Mouse (Mus musculus): ENCODE data around the gene Rpp30. TPM values are rescaled to one million over a fixed set of nuclear protein-coding genes. Genes with fewer than 3 reads are reported as not detected.

Rpp30 gene
- polyA plus RNA-seq, 1 experiment: 4.9 TPM

GRCm38 (mm10) chr19:36119783-36120471, 36.4 kb downstream of the Rpp30 start, which contains the start of gene Ankrd1:
Gene Ankrd1, minus strand, starts transcription at chr19:36120099.
- no peak for DNase-seq

GRCm38 (mm10) chr19:36124203-36124602, 40.7 kb downstream of the Rpp30 start:
- no peaks in the 10 kb centered on the region for H3K27me3 ChIP-seq (ENCODE audit: control insufficient read depth, insufficient read depth, low read length)
- H3K27ac ChIP-seq (ENCODE audit: control insufficient read depth, insufficient read depth, low read length): no peak overlapping the region
- TF ChIP-seq CTCF (IDR thresholded peaks at IDR 0.05; ENCODE audit: borderline replicate concordance, control insufficient read depth, extremely low read depth, insufficient read depth, low read length, poor library complexity) (no peak), POLR2A (IDR thresholded peaks at IDR 0.05; ENCODE audit: control insufficient read depth, extremely low read depth, insufficient read depth, low read length, poor library complexity) (no peak)
- no peak for DNase-seq
- H3K36me3 ChIP-seq (ENCODE audit: control insufficient read depth, insufficient read depth, low read length): no peaks in the 10 kb centered on the region
- 85% methylated on average over 1 of the region's 1 CpGs for WGBS
- H3K4me3 ChIP-seq (ENCODE audit: control insufficient read depth, insufficient read depth, low read length): no peak overlapping the region
- H3K4me1 ChIP-seq (replicated peaks; ENCODE audit: control insufficient read depth, insufficient read depth, low read length): no peaks in the 10 kb centered on the region

More at GRCm38 (mm10) chr19:36119783-36120471, 36.4 kb downstream of the Rpp30 start, which contains the start of gene Ankrd1:
- Histone ChIP-seq H3K27ac (ENCODE audit: control insufficient read depth, insufficient read depth, low read length) (no peak within 1 kb of the TSS), H3K4me1 (replicated peaks; ENCODE audit: control insufficient read depth, insufficient read depth, low read length) (no peaks in the 10 kb centered on the region), H3K27me3 (ENCODE audit: control insufficient read depth, insufficient read depth, low read length) (no peaks in the 10 kb centered on the region), H3K4me3 (ENCODE audit: control insufficient read depth, insufficient read depth, low read length) (no peak within 1 kb of the TSS), H3K36me3 (ENCODE audit: control insufficient read depth, insufficient read depth, low read length) (no peaks in the 10 kb centered on the region)
- WGBS: 85% methylated on average over 14 of the region's 14 CpGs
- TF ChIP-seq CTCF (IDR thresholded peaks at IDR 0.05; ENCODE audit: borderline replicate concordance, control insufficient read depth, extremely low read depth, insufficient read depth, low read length, poor library complexity): no peak
- TF ChIP-seq POLR2A (IDR thresholded peaks at IDR 0.05; ENCODE audit: control insufficient read depth, extremely low read depth, insufficient read depth, low read length, poor library complexity): no peak

- no peaks in the 10 kb centered on the region for H3K27me3 ChIP-seq (ENCODE audit: control insufficient read depth, insufficient read depth, low read length)
- no peaks in the 10 kb centered on the region; the same call in 1 of the 2 replicates for H3K4me1 ChIP-seq (replicated peaks; ENCODE audit: control insufficient read depth, insufficient read depth, low read length)
- no peaks in the 10 kb centered on the region for H3K36me3 ChIP-seq (ENCODE audit: control insufficient read depth, insufficient read depth, low read length)
- H3K4me3 ChIP-seq (ENCODE audit: control insufficient read depth, insufficient read depth, low read length): no peak overlapping the region
- H3K27ac ChIP-seq (ENCODE audit: control insufficient read depth, insufficient read depth, low read length): no peak overlapping the region
- no peak for DNase-seq
- TF ChIP-seq CTCF (IDR thresholded peaks at IDR 0.05; ENCODE audit: borderline replicate concordance, control insufficient read depth, extremely low read depth, insufficient read depth, low read length, poor library complexity) (no peak), POLR2A (IDR thresholded peaks at IDR 0.05; ENCODE audit: control insufficient read depth, extremely low read depth, insufficient read depth, low read length, poor library complexity) (no peak)
- 97% methylated on average over 3 of the region's 3 CpGs for WGBS
These were observed 44.9 kb downstream of the Rpp30 start for GRCm38 (mm10) chr19:36128440-36128839.

GRCm38 (mm10) chr19:36129213-36129612, 45.7 kb downstream of the Rpp30 start:
- no peaks in the 10 kb centered on the region; the same call in 1 of the 2 replicates for H3K4me1 ChIP-seq (replicated peaks; ENCODE audit: control insufficient read depth, insufficient read depth, low read length)
- no peaks in the 10 kb centered on the region for H3K27me3 ChIP-seq (ENCODE audit: control insufficient read depth, insufficient read depth, low read length)
- H3K36me3 ChIP-seq (ENCODE audit: control insufficient read depth, insufficient read depth, low read length): no peaks in the 10 kb centered on the region
- WGBS: 46% methylated on average over 9 of the region's 9 CpGs
- no peak overlapping the region for H3K4me3 ChIP-seq (ENCODE audit: control insufficient read depth, insufficient read depth, low read length)
- no peak for DNase-seq
- no peak overlapping the region for H3K27ac ChIP-seq (ENCODE audit: control insufficient read depth, insufficient read depth, low read length)
- TF ChIP-seq POLR2A (IDR thresholded peaks at IDR 0.05; ENCODE audit: control insufficient read depth, extremely low read depth, insufficient read depth, low read length, poor library complexity) (no peak), CTCF (IDR thresholded peaks at IDR 0.05; ENCODE audit: borderline replicate concordance, control insufficient read depth, extremely low read depth, insufficient read depth, low read length, poor library complexity) (no peak)

GRCm38 (mm10) chr19:36129643-36130042, 46.1 kb downstream of the Rpp30 start:
- no peak for DNase-seq
- WGBS: 7% methylated on average over 12 of the region's 12 CpGs
- no peak overlapping the region for H3K4me3 ChIP-seq (ENCODE audit: control insufficient read depth, insufficient read depth, low read length)

GRCm38 (mm10) chr19:36130181-36130580, 46.7 kb downstream of the Rpp30 start:
- no peak for DNase-seq
- no peaks in the 10 kb centered on the region for H3K27me3 ChIP-seq (ENCODE audit: control insufficient read depth, insufficient read depth, low read length)
- WGBS: 42% methylated on average over 2 of the region's 2 CpGs
- no peaks in the 10 kb centered on the region; the same call in 1 of the 2 replicates for H3K4me1 ChIP-seq (replicated peaks; ENCODE audit: control insufficient read depth, insufficient read depth, low read length)
- TF ChIP-seq CTCF (IDR thresholded peaks at IDR 0.05; ENCODE audit: borderline replicate concordance, control insufficient read depth, extremely low read depth, insufficient read depth, low read length, poor library complexity) (no peak), POLR2A (IDR thresholded peaks at IDR 0.05; ENCODE audit: control insufficient read depth, extremely low read depth, insufficient read depth, low read length, poor library complexity) (no peak)
- no peak overlapping the region for H3K27ac ChIP-seq (ENCODE audit: control insufficient read depth, insufficient read depth, low read length)
- H3K36me3 ChIP-seq (ENCODE audit: control insufficient read depth, insufficient read depth, low read length): no peaks in the 10 kb centered on the region
- H3K4me3 ChIP-seq (ENCODE audit: control insufficient read depth, insufficient read depth, low read length): no peak overlapping the region

More at GRCm38 (mm10) chr19:36129643-36130042, 46.1 kb downstream of the Rpp30 start:
- TF ChIP-seq CTCF (IDR thresholded peaks at IDR 0.05; ENCODE audit: borderline replicate concordance, control insufficient read depth, extremely low read depth, insufficient read depth, low read length, poor library complexity) (no peak), POLR2A (IDR thresholded peaks at IDR 0.05; ENCODE audit: control insufficient read depth, extremely low read depth, insufficient read depth, low read length, poor library complexity) (no peak)
- no peaks in the 10 kb centered on the region for H3K27me3 ChIP-seq (ENCODE audit: control insufficient read depth, insufficient read depth, low read length)
- H3K27ac ChIP-seq (ENCODE audit: control insufficient read depth, insufficient read depth, low read length): no peak overlapping the region
- no peaks in the 10 kb centered on the region; the same call in 1 of the 2 replicates for H3K4me1 ChIP-seq (replicated peaks; ENCODE audit: control insufficient read depth, insufficient read depth, low read length)
- no peaks in the 10 kb centered on the region for H3K36me3 ChIP-seq (ENCODE audit: control insufficient read depth, insufficient read depth, low read length)

Measured in thymus, adult 2 months (tissue).